Mouse (Mus musculus) cerebellum, adult 2 months (tissue): ENCODE data around the gene Tor3a.

Source experiments
- CTCF ChIP-seq: fragments of 200-500 bp; IDR thresholded peaks from 2 replicates; pipeline ENCODE4 v1.5.1; 2011; ENCODE audit warnings: low read depth, mild to moderate bottlenecking, control low read depth, low read length, moderate library complexity, borderline replicate concordance; ENCODE audit not compliant: insufficient read depth
- POLR2A ChIP-seq: fragments of 200-500 bp; IDR thresholded peaks from 2 replicates; pipeline ENCODE4 v1.6.1; 2011; ENCODE audit warnings: low read length, control low read depth, borderline replicate concordance; ENCODE audit not compliant: insufficient read depth

DNA sequence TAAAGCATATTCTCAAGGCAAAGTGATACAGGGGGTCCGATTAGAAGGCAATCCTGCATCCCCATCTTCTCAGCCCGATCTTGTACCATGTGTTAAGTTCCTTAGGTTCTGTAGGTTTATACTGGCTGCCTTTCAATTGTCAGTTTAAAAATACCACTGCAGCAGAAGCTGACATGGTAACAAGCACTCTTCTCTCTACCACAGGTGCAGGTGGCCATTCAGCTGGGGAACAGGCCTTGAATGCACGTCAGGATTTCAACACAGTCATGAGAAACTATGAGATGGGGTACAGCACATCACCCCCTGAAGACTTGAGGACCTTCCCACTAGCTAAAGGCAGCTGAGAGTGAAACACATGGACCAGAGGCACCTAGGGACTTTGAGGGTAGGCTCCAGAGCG lies 29.3 kb upstream of the Tor3a start:
- TF ChIP-seq POLR2A (no peak), CTCF (no peak)
